Mouse (Mus musculus) midbrain, embryonic 11.5 days (tissue): ENCODE results near the gene Bsn. TPM values are rescaled to one million over a fixed set of nuclear protein-coding genes. Genes with fewer than 3 reads are reported as not detected.

Source experiments
- ATAC-seq: fragments of 200-750 bp; cut with Nextera tagmentation; 2 replicates; pipeline ENCODE4 v1.8.0; 2017; ENCODE audit warnings: moderate TSS enrichment, moderate library complexity; ENCODE audit not compliant: low FRiP score
- DNase-seq: peaks from one replicate; pipeline ENCODE4 v3.0.0; 2015; ENCODE audit warnings: low spot score; ENCODE audit errors: missing footprints
- H3K27ac ChIP-seq: fragments of 300-500 bp; sonication (generic); 2 replicates; pipeline ENCODE4 v1.5.1; 2014; ENCODE audit warnings: low read depth, low read length
- H3K27me3 ChIP-seq: fragments of 300-500 bp; sonication (generic); 2 replicates; pipeline ENCODE4 v1.6.1; 2014; ENCODE audit warnings: mild to moderate bottlenecking, low read length, moderate library complexity, mixed read lengths; ENCODE audit not compliant: control insufficient read depth, insufficient read depth
- H3K36me3 ChIP-seq: fragments of 300-500 bp; sonication (generic); 2 replicates; pipeline ENCODE4 v1.6.1; 2014; ENCODE audit warnings: mild to moderate bottlenecking, low read length, moderate library complexity, mixed read lengths; ENCODE audit not compliant: control insufficient read depth, insufficient read depth
- H3K4me1 ChIP-seq: fragments of 300-500 bp; sonication (generic); 2 replicates; pipeline ENCODE4 v1.6.1; 2014; ENCODE audit warnings: low read length; ENCODE audit not compliant: control insufficient read depth, insufficient read depth
- H3K4me2 ChIP-seq: fragments of 300-500 bp; sonication (generic); 2 replicates; pipeline ENCODE4 v1.6.1; 2014; ENCODE audit warnings: mild to moderate bottlenecking, moderate library complexity
- H3K4me3 ChIP-seq: fragments of 300-500 bp; sonication (generic); 2 replicates; pipeline ENCODE4 v1.5.1; 2014; ENCODE audit warnings: low read depth, low read length
- H3K9ac ChIP-seq: fragments of 300-500 bp; sonication (generic); 2 replicates; pipeline ENCODE4 v1.6.1; 2014; ENCODE audit warnings: low read length
- H3K9me3 ChIP-seq: fragments of 300-500 bp; sonication (generic); 2 replicates; pipeline ENCODE4 v1.6.1; 2016; ENCODE audit warnings: low read length; ENCODE audit not compliant: control insufficient read depth
- WGBS: fragments of 180-500 bp; shearing (Covaris S2); extraction: QIAGEN DNeasy Blood & Tissue Kit; methylation state at CpG from one replicate; pipeline ENCODE4 v1.1.7; 2014; 5-methylcytosine and 5-hydroxymethylcytosine counted together
- polyA plus RNA-seq: library from polyadenylated mRNA; unstranded; fragments of >200 nt; fragmentation: Nextera tagmentation; extraction: Ambion mirVana; gene quantifications from 2 replicates; pipeline ENCODE4 v1.2.1, GENCODE M21; 2014

Gene Bsn
- polyA plus RNA-seq, 1 experiment from 2014 or later, result 2.4 TPM

- no peak overlapping the region; the same call in 1 of the 2 replicates for H3K4me2 ChIP-seq
- DNase-seq (no peak), ATAC-seq (no peak)
- 66% methylated on average over 10 of the region's 10 CpGs for WGBS
- no peaks in the 10 kb centered on the region for H3K27me3 ChIP-seq
- no peaks in the 10 kb centered on the region for H3K9me3 ChIP-seq
- H3K4me3 ChIP-seq, result no peak overlapping the region
- no peak overlapping the region for H3K9ac ChIP-seq
- peaks cover 12% of the 10 kb centered on the region; the same call in 1 of the 2 replicates for H3K36me3 ChIP-seq
- peaks cover 11% of the 10 kb centered on the region for H3K4me1 ChIP-seq
- no peak overlapping the region for H3K27ac ChIP-seq
Measured at GRCm38 (mm10) chr9:108095949-108096712, 94.1 kb downstream of the Bsn start.

DNA sequence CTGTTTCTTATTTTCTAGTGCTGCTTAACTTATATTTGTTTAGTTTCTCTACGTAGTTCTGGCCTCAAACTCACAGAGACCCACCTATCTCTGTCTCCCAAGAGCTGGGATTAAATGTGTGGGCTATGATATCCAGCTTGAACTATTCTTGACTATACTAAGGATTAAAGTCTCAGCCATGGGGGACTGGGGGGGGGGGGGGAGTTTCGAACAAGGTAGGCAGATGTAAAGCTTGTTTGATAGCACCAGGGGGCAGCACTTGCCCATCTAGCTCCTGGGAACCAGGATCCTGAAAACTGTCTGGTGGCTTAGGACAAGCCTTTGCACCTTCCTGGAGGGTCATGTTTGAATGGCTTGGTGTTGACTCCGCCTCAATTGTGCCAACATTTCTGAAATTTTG lies 94.7 kb downstream of the Bsn start:
- H3K27me3 ChIP-seq, result no peaks in the 10 kb centered on the region
- peak; percentile 93 for DNase-seq
- H3K27ac ChIP-seq, result no peak overlapping the region
- H3K4me3 ChIP-seq, result no peak overlapping the region
- WGBS, result 11% methylated on average over 3 of the region's 3 CpGs
- peaks cover 16% of the 10 kb centered on the region for H3K36me3 ChIP-seq
- no peaks in the 10 kb centered on the region for H3K9me3 ChIP-seq
- peak overlapping the region; percentile 56; the same call in 1 of the 2 replicates for H3K9ac ChIP-seq
- no peak for ATAC-seq
- H3K4me2 ChIP-seq, result peak overlapping the region; percentile 89
- H3K4me1 ChIP-seq, result peaks cover 11% of the 10 kb centered on the region

DNA sequence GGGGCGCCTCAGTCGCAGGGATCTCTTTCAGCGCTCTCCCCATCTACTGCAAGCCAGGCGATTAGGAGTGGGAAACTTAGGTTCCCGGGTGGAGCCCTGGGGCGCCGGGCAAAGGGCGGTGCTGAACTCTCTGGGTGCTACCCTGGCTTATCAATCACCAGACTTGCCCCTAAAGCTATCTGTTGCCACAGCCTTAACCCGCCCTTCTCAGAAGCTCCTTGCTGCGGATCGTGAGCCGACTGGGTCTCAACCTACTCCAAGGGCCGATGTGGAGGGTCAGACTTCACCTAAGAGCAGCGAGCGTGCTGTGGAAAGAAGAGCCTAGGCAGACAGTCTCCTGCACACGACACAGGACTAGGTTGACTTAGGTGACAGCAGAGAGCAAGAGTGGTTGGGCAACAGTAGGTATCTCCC lies 95.2 kb downstream of the Bsn start:
- peak overlapping the region; percentile 56 for H3K9ac ChIP-seq
- H3K4me3 ChIP-seq, result peak overlapping the region; percentile 83
- peaks cover 11% of the 10 kb centered on the region for H3K4me1 ChIP-seq
- no peaks in the 10 kb centered on the region for H3K9me3 ChIP-seq
- no peaks in the 10 kb centered on the region for H3K27me3 ChIP-seq
- WGBS, result under 1% methylated on average over 16 of the region's 16 CpGs
- peaks cover 16% of the 10 kb centered on the region for H3K36me3 ChIP-seq
- ATAC-seq (peak; percentile 12), DNase-seq (peak; percentile 95)
- H3K27ac ChIP-seq, result peak overlapping the region; percentile 36; the same call in 1 of the 2 replicates
- peak overlapping the region; percentile 89 for H3K4me2 ChIP-seq

- Histone ChIP-seq H3K27me3 (no peaks in the 10 kb centered on the region), H3K4me3 (peak within 1 kb of the TSS; percentile 83), H3K9me3 (no peaks in the 10 kb centered on the region), H3K4me2 (peak within 1 kb of the TSS; percentile 89), H3K36me3 (peaks cover 21% of the 10 kb centered on the region), H3K27ac (peak within 1 kb of the TSS; percentile 36; the same call in 1 of the 2 replicates), H3K4me1 (peaks cover 11% of the 10 kb centered on the region), H3K9ac (peak within 1 kb of the TSS; percentile 78)
- WGBS, result under 1% methylated on average over 51 of the region's 52 CpGs
- DNase-seq (peak; percentile 99), ATAC-seq (peak; percentile 96)
Measured at GRCm38 (mm10) chr9:108094184-108094941, 95.8 kb downstream of the Bsn start, which contains the start of gene Apeh. Apeh (minus strand) TSS chr9:108094606.

GRCm38 (mm10) chr9:108093586-108093985 lies 96.6 kb downstream of the Bsn start:
- ATAC-seq (no peak), DNase-seq (peak; percentile 68)
- peaks cover 11% of the 10 kb centered on the region for H3K4me1 ChIP-seq
- peaks cover 21% of the 10 kb centered on the region for H3K36me3 ChIP-seq
- H3K9me3 ChIP-seq, result no peaks in the 10 kb centered on the region
- 78% methylated on average over 10 of the region's 10 CpGs for WGBS
- H3K4me3 ChIP-seq, result peak overlapping the region; percentile 83
- H3K27me3 ChIP-seq, result no peaks in the 10 kb centered on the region
- peak overlapping the region; percentile 78 for H3K9ac ChIP-seq
- H3K27ac ChIP-seq, result no peak overlapping the region
- H3K4me2 ChIP-seq, result peak overlapping the region; percentile 89

GRCm38 (mm10) chr9:108090611-108091120 lies 99.5 kb downstream of the Bsn start:
- peaks cover 11% of the 10 kb centered on the region for H3K4me1 ChIP-seq
- H3K4me3 ChIP-seq, result no peak overlapping the region
- H3K9me3 ChIP-seq, result no peaks in the 10 kb centered on the region
- no peak overlapping the region for H3K27ac ChIP-seq
- peaks cover 41% of the 10 kb centered on the region for H3K36me3 ChIP-seq
- 95% methylated on average over 7 of the region's 7 CpGs for WGBS
- DNase-seq (no peak), ATAC-seq (no peak)
- no peak overlapping the region for H3K9ac ChIP-seq
- H3K4me2 ChIP-seq, result no peak overlapping the region
- H3K27me3 ChIP-seq, result no peaks in the 10 kb centered on the region

DNA sequence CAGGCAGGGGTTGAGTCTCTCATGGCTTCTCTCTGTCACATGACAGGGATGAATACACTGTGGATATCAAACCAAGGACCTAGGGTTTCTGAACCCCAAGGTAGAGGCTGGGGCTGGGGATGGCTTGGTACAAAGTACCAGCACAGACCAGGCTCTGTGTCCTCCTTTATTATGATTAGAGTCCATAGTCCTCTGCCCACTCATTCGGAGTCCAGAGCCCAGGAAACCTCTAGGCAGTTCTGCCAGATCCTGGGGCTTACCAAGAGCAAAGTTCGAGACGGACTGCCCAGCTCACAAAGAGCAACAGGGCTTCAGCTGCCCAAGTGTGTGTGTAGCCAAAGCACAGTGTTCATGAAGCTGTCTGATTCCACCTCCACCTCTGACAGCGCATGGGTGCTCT lies 104.9 kb downstream of the Bsn start:
- no peak for DNase-seq
- Histone ChIP-seq H3K9me3 (no peaks in the 10 kb centered on the region), H3K36me3 (peaks cover 32% of the 10 kb centered on the region), H3K4me1 (no peaks in the 10 kb centered on the region), H3K9ac (no peak overlapping the region), H3K4me2 (no peak overlapping the region), H3K27me3 (peaks cover 24% of the 10 kb centered on the region), H3K27ac (no peak overlapping the region), H3K4me3 (no peak overlapping the region)
- ATAC-seq, result no peak
- 97% methylated on average over 4 of the region's 4 CpGs for WGBS

DNA sequence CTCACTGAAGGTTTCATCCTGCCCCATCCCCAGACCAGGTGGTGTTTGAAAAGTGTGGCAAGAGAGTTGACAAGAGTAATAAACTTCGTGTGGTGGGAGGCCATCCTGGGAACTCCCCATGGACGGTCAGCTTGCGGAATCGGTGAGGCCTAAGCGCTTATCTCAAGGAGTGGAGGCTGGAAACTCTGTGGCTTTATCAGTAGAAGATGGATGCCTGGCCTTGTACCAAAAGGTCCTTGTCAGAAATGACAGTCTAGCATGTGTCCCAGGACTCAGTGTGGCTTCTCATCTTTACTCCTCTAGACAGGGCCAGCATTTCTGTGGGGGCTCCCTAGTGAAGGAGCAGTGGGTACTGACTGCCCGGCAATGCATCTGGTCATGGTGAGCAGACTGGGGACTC lies 106.6 kb downstream of the Bsn start:
- H3K4me2 ChIP-seq, result no peak overlapping the region
- no peak overlapping the region for H3K4me3 ChIP-seq
- no peak overlapping the region for H3K27ac ChIP-seq
- ATAC-seq (no peak), DNase-seq (no peak)
- H3K9me3 ChIP-seq, result no peaks in the 10 kb centered on the region
- peaks cover 27% of the 10 kb centered on the region for H3K36me3 ChIP-seq
- WGBS, result 84% methylated on average over 6 of the region's 6 CpGs
- H3K4me1 ChIP-seq, result peaks cover 5% of the 10 kb centered on the region; the same call in 1 of the 2 replicates
- peaks cover 24% of the 10 kb centered on the region for H3K27me3 ChIP-seq
- H3K9ac ChIP-seq, result no peak overlapping the region
